Mouse (Mus musculus) natural killer cell, adult 2 months (primary cell): ENCODE results near the gene Rfx3.

Experiments
- DNase-seq, 2 experiments: peaks; one replicate each; pipeline ENCODE4 v3.0.0; 2022; ENCODE audit warnings: low spot score in 2 of 2

The Rfx3 gene

GRCm38 (mm10) chr19:27905976-27906375 lies 105.0 kb downstream of the Rfx3 start:
- DNase-seq = no peak

DNA sequence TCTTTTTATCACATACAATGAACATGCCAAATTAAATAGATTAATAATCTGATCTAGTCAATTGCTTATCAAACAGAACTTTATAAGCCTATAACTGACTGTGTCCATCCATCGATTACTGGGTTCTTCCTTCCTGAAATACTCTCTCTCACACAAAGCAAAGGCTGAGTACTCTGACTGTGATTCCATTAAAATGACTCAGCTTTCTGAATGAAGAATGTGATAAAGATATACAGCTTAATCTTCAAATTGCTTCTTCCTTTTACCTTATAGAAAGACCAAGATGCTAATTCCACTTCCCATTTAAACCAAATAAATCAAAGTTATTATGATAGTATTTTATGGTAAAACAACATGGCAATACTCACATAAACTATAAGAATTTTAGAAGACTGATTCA lies 105.8 kb downstream of the Rfx3 start:
- DNase-seq = no peak

GRCm38 (mm10) chr19:27904655-27905054 lies 106.3 kb downstream of the Rfx3 start:
- DNase-seq = no peak

GRCm38 (mm10) chr19:27904209-27904608 lies 106.8 kb downstream of the Rfx3 start:
- DNase-seq = no peak

DNA sequence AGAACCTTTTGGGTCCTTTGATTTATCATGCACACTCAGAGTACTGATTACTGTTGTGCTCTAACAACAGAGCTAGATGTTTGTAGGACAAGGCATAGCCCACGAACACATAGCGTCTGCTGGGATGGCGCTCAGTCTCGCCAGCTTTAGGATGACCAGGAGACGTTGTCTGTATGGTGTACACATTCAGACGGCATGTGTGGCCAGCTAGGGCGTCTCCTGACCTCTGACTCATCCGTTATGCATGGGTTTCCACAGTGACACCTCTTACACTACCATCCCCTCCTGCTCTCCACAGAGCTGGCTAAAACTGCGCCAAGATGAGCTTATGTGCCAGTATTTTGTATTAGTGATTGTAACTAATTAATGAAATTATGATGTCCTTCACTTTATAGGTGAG lies 108.4 kb downstream of the Rfx3 start:
- DNase-seq = no peak

DNA sequence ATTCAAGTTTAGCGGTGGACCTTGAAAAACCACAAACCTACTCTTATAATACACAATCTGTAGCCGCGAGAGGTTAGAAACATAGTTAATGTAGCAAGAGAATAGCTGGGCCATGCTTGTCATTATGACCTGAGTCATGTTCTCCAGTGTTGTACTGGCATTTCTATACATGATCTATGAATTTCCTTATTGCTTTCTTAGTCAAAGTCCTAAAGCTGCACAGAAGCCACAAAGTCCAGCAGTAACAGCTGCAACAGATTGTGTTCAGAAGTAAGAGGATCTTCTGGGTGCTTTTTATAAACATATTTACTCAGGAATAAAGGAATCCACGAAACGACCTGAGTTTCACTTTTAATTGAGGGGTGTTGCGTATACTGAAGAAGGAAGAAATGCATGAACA lies 109.3 kb downstream of the Rfx3 start:
- no peak for DNase-seq

DNA sequence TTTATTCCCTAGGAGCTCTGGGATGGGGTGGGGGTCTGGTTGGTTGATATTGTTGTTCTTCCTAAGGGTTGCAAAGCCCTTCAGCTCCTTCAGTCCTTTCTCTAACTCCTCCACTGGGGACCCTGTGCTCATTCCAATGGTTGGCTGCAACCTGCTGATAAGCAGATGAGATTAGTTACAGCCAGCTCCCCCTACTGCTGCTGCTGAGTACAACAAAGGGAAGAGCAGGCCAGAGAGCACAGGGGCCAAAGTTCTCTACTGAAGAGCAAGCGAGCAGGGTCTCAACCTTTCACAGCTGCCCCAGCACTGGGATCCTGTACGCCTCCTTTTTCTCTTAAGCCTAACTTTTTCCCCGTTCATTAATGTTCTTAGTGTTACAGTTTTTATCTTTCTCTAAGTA lies 126.4 kb downstream of the Rfx3 start:
- no peak for DNase-seq

DNA sequence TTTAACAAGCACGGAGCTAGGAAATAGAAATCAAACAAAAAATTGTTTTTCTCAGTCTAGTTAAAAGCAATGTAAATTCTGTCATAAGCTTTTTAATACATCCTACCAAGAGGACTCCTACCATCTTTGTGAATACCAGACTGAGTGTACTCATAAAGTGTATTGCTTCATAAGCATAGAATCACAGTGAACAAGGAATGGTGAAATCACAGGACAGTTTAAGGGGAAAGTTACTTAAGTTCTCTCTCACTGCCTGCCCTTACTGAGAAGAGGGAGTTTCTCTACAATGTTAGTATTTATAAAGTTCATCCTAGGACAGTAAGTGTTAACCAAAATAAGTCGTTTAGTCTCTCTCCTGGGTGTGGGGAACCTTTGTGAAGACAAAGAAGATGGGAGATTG lies 133.5 kb downstream of the Rfx3 start:
- DNase-seq = no peak

GRCm38 (mm10) chr19:27870794-27871193 lies 140.2 kb downstream of the Rfx3 start:
- DNase-seq = no peak

DNA sequence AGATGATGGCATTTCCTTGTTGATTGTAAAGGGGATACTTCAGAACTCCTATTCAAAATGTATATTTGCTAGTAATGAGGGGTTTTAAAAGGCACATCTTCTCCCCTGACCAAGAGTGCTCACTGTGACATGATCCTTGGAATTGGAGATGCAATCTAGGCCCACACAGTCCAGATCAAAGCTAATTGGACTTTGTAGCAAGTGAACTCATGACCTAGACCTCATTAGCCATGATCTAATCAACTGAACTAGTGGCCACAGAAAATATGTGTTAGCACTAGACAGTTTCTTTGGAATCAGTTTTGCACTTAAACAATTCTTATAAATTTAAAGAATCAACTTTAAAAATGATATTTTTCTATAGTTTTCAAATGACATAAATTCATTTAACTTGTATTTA lies 151.3 kb downstream of the Rfx3 start:
- no peak for DNase-seq

DNA sequence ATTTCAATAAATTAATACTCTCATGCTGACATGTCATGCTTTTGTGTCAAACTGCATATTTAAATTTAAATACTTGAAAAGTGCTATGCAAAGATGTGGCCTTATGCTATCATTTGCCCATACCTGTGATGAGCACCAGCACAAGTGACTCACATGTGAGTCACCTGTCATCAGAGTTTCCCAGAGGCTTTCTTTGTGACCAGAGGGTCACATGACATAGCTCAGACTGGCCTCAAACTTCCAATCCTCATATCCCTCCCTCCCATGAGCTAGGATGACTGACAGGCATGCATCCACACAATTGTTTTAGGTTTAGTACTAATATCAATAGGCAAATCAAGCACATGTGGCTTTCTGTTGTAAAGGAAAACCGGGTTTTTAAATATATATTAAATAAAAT lies 162.0 kb downstream of the Rfx3 start:
- DNase-seq = no peak

- DNase-seq = no peak
Measured at GRCm38 (mm10) chr19:27847055-27847454, 163.9 kb downstream of the Rfx3 start.

GRCm38 (mm10) chr19:27838635-27839034 lies 172.3 kb downstream of the Rfx3 start:
- no peak for DNase-seq

- no peak for DNase-seq
Measured at GRCm38 (mm10) chr19:27838041-27838440, 172.9 kb downstream of the Rfx3 start.

DNA sequence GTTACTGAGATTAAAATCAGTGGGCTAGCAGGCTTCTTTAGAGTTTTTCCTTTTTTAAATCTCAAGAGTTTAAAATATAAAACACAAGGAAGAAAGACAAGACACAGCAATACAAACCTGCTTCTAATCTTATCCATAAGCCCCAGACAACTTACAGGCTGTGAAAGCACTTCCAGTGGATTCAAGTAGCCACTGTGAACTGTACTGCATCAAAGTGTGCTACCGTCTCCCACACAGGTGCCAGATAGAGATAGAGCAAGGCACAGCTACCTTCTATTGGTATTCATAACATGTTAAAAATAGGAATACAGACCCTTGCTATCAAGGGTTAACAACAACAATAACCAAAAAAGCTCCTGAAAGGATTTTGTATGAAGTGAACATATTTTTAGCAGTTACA lies 178.5 kb downstream of the Rfx3 start:
- no peak for DNase-seq

DNA sequence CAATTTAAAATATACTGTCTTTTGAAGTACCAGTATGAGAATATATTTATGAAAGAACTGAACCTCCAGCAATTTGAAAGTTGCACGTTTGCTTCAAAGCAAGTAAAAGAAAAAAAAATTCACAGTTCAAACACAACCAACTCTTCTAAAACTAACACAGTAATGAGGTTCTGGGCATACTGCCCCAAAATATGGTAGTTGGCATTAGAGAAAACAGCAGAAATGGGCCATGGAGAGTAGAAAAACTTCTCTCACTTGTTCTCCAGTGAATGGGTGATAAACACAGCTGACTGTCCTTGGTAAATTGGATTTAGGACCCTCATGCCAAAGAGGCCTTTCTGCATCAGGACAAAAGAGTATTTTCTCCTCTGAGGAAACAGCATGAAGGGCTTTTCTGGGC lies 182.7 kb downstream of the Rfx3 start:
- no peak for DNase-seq

- DNase-seq = no peak
Measured at GRCm38 (mm10) chr19:27817661-27818060, 193.3 kb downstream of the Rfx3 start.

- no peak for DNase-seq
Measured at GRCm38 (mm10) chr19:27780030-27780429, 230.9 kb downstream of the Rfx3 start.

- no peak for DNase-seq
Measured at GRCm38 (mm10) chr19:27770716-27771265, 240.2 kb downstream of the Rfx3 start.

- no peak for DNase-seq
Measured at GRCm38 (mm10) chr19:27768444-27768843, 242.5 kb downstream of the Rfx3 start.

DNA sequence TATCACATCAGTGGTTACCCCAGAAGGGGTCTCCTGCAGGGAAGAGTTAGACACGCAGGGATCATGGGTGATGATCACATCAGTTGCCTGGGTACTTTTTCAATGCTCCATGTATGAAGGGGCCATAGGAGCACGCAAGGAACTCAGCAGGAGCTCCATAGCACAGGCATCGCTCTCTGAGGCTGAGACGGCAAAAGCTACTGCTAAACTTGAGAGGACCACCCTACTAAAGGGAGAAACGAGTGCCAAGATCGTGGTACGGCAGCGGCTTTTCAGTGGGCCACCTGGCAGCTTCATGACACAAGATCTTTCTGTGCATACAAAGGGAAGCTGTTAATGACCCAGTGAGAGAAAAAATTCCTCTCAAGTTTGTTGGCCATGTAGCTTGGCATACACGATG lies 250.7 kb downstream of the Rfx3 start:
- no peak for DNase-seq

- DNase-seq = no peak
Measured at GRCm38 (mm10) chr19:27759347-27759746, 251.6 kb downstream of the Rfx3 start.

DNA sequence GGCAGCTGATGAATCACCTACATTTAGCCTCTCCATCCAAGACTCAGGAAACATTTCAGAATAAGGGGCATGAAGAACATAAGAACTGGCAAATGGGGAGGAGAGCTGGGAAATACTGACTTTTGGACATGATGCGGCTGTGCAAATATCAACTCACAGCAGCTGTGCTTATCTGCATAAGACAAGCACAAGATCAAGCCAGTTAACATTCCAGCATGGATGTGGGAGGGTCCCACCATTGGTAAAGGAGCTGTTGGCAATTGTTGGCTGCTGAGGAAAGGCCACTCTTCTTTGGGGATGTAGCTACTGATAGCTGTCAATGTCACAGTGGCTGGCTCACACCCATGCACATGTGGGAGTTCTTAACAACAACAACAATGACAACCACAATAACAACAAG lies 263.7 kb downstream of the Rfx3 start:
- no peak for DNase-seq

- DNase-seq = no peak
Measured at GRCm38 (mm10) chr19:27738908-27739307, 272.1 kb downstream of the Rfx3 start.

GRCm38 (mm10) chr19:27736571-27736970 lies 274.4 kb downstream of the Rfx3 start:
- no peak for DNase-seq
